Mouse (Mus musculus) liver, embryonic 14.5 days (tissue): ENCODE results near the gene Tmem185a.

ENCODE experiments used
- CTCF ChIP-seq: IDR thresholded peaks from 2 replicates; pipeline ENCODE4 v1.5.1; 2016; ENCODE audit warnings: antibody characterized with exemption, low read depth, control low read depth
- EP300 ChIP-seq: IDR thresholded peaks from 2 replicates; pipeline ENCODE4 v1.6.1; 2016; ENCODE audit warnings: antibody characterized with exemption, low read depth

- TF ChIP-seq EP300 (no peak), CTCF (no peak)
Observed at GRCm38 (mm10) chrX:70475215-70475765, 1.7 kb downstream of the Tmem185a start.
